Mouse (Mus musculus): ENCODE results near the gene Fam228b.

GRCm38 (mm10) chr12:4709926-4710325 lies 59.1 kb downstream of the Fam228b start:
- TF ChIP-seq CTCF (IDR thresholded peaks at IDR 0.05; ENCODE audit: borderline replicate concordance, extremely low read depth, insufficient read depth, insufficient read length) = no peak
- TF ChIP-seq POLR2A (IDR thresholded peaks at IDR 0.05; ENCODE audit: borderline replicate concordance, extremely low read depth, insufficient read depth, insufficient read length, poor library complexity, severe bottlenecking) = no peak

Measured in brain, embryonic 14.5 days (tissue).